Mouse (Mus musculus) forebrain, embryonic 15.5 days (tissue): ENCODE results near the gene Sort1. TPM values are rescaled to one million over a fixed set of nuclear protein-coding genes. Genes with fewer than 3 reads are reported as not detected.

Experiments
- ATAC-seq: fragments of 200-750 bp; cut with Nextera tagmentation; replicated peaks from 2 replicates; pipeline ENCODE4 v1.8.0; 2017; ENCODE audit warnings: mild to moderate bottlenecking, moderate TSS enrichment, moderate library complexity
- H3K27ac ChIP-seq: fragments of 300-500 bp; sonication (generic); replicated peaks from 2 replicates; pipeline ENCODE4 v1.5.1; 2015; ENCODE audit warnings: mild to moderate bottlenecking, inconsistent platforms
- H3K27me3 ChIP-seq: fragments of 300-500 bp; sonication (generic); 2 replicates; pipeline ENCODE4 v1.6.1; 2015; ENCODE audit warnings: inconsistent platforms
- H3K36me3 ChIP-seq: fragments of 300-500 bp; sonication (generic); 2 replicates; pipeline ENCODE4 v1.6.1; 2015; ENCODE audit warnings: mild to moderate bottlenecking, inconsistent platforms
- H3K4me1 ChIP-seq: fragments of 300-500 bp; sonication (generic); 2 replicates; pipeline ENCODE4 v1.6.1; 2015; ENCODE audit warnings: inconsistent platforms
- H3K4me2 ChIP-seq: fragments of 300-500 bp; sonication (generic); replicated peaks from 2 replicates; pipeline ENCODE4 v1.6.1; 2015; ENCODE audit warnings: mild to moderate bottlenecking, inconsistent platforms
- H3K4me3 ChIP-seq: fragments of 300-500 bp; sonication (generic); 2 replicates; pipeline ENCODE4 v1.5.1; 2015; ENCODE audit warnings: mild to moderate bottlenecking, inconsistent platforms
- H3K9ac ChIP-seq: fragments of 300-500 bp; sonication (generic); replicated peaks from 2 replicates; pipeline ENCODE4 v1.6.1; 2015; ENCODE audit warnings: mild to moderate bottlenecking, inconsistent platforms
- H3K9me3 ChIP-seq: fragments of 300-500 bp; sonication (generic); 2 replicates; pipeline ENCODE4 v1.6.1; 2016; ENCODE audit warnings: inconsistent platforms
- WGBS: fragments of 180-500 bp; shearing (Covaris S2); methylation state at CpG from one replicate; pipeline ENCODE4 v1.1.7; 2015; ENCODE audit warnings: mixed read lengths; 5-methylcytosine and 5-hydroxymethylcytosine counted together
- polyA plus RNA-seq: library from polyadenylated mRNA; unstranded; fragments of >200 nt; fragmentation: Nextera tagmentation; extraction: Ambion mirVana; gene quantifications from 2 replicates; pipeline ENCODE4 v1.2.1, GENCODE M21; 2015

The Sort1 gene
- polyA plus RNA-seq, 1 experiment from 2014 or later: 25.7 TPM

GRCm38 (mm10) chr3:108401692-108402527, 118.0 kb downstream of the Sort1 start:
- H3K4me2 ChIP-seq: no peak overlapping the region

DNA sequence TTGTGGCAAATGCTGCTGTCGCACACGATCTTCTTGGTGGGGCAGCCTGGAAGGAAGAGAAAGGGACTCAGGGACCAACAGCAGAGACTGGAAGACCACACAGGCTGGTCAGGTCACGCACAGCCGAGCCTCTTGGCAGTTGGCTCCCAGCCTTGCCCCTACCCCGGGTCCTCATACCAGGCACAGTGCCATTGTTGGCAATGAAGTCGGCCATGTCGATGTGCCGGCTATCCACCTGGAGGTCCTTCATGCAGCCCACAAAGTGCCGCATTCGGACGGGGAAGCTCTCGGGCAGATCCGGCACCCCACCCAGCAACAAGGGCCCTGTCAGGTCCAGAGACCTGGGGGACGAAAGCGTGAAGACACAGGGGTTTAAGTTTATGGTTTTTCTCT, 118.6 kb downstream of the Sort1 start:
- H3K4me2 ChIP-seq: no peak overlapping the region
- no peak overlapping the region for H3K9ac ChIP-seq
- H3K36me3 ChIP-seq: peaks cover 82% of the 10 kb centered on the region
- no peaks in the 10 kb centered on the region for H3K9me3 ChIP-seq
- ATAC-seq: no peak
- WGBS: 73% methylated on average over 15 of the region's 15 CpGs
- H3K27ac ChIP-seq: peak overlapping the region; percentile 74
- H3K27me3 ChIP-seq: no peaks in the 10 kb centered on the region
- peaks cover 36% of the 10 kb centered on the region for H3K4me1 ChIP-seq
- H3K4me3 ChIP-seq: no peak overlapping the region

More at GRCm38 (mm10) chr3:108401692-108402527, 118.0 kb downstream of the Sort1 start:
- Histone ChIP-seq H3K9me3 (no peaks in the 10 kb centered on the region), H3K36me3 (peaks cover 85% of the 10 kb centered on the region), H3K9ac (peak overlapping the region; percentile 30; the same call in 1 of the 2 replicates), H3K4me3 (0 out of 2 replicates have a peak overlapping the region, but pooled peaks have one; percentile 2), H3K4me1 (peaks cover 36% of the 10 kb centered on the region), H3K27ac (peak overlapping the region; percentile 74), H3K27me3 (no peaks in the 10 kb centered on the region)
- 37% methylated on average over 22 of the region's 22 CpGs for WGBS
- peak; percentile 88 for ATAC-seq

GRCm38 (mm10) chr3:108405536-108406305, 121.8 kb downstream of the Sort1 start:
- Histone ChIP-seq H3K27ac (peak overlapping the region; percentile 90), H3K4me3 (no peak overlapping the region), H3K36me3 (peaks cover 53% of the 10 kb centered on the region), H3K9me3 (no peaks in the 10 kb centered on the region), H3K9ac (peak overlapping the region; percentile 29; the same call in 1 of the 2 replicates), H3K27me3 (no peaks in the 10 kb centered on the region), H3K4me1 (peaks cover 65% of the 10 kb centered on the region), H3K4me2 (peak overlapping the region; percentile 24)
- WGBS: 17% methylated on average over 14 of the region's 14 CpGs
- peak; percentile 20 for ATAC-seq

- Histone ChIP-seq H3K4me1 (peaks cover 72% of the 10 kb centered on the region), H3K9ac (no peak overlapping the region)
- no peak for ATAC-seq
These were observed 122.5 kb downstream of the Sort1 start for GRCm38 (mm10) chr3:108406306-108406885.

DNA sequence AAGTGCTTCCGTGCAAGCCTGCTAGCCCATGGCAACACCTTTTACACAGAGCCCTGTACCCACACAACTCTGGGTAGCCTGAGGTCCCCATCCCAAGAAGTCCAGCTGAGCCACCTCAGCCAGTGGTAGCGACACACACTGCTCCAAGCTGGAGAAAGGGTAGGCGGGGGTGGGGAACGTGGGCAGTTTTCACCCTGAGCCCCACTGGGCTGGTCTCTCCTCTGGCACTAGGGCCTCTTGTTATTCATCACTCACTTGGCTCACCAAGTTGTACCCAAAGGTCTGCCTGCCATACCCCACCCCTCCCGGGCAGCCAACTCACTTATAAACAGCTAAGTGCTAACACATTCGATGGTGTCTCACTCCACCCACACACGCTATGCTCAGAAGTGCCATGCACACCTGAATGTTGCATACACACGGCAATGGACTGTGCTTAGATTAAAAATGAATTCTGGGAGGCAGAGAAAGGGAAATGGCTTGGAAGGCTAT, 124.7 kb downstream of the Sort1 start:
- ATAC-seq: no peak
- Histone ChIP-seq H3K36me3 (peaks cover 43% of the 10 kb centered on the region), H3K27ac (peak overlapping the region; percentile 96; the same call in 1 of the 2 replicates), H3K9ac (no peak overlapping the region), H3K4me2 (no peak overlapping the region), H3K27me3 (no peaks in the 10 kb centered on the region), H3K4me1 (peaks cover 75% of the 10 kb centered on the region), H3K9me3 (no peaks in the 10 kb centered on the region), H3K4me3 (no peak overlapping the region)
- WGBS: 80% methylated on average over 8 of the region's 8 CpGs

More at GRCm38 (mm10) chr3:108406306-108406885, 122.5 kb downstream of the Sort1 start:
- WGBS: 71% methylated on average over 24 of the region's 24 CpGs
- Histone ChIP-seq H3K9me3 (no peaks in the 10 kb centered on the region), H3K4me3 (no peak overlapping the region), H3K36me3 (peaks cover 46% of the 10 kb centered on the region), H3K4me2 (peak overlapping the region; percentile 24; the same call in 1 of the 2 replicates), H3K27ac (peak overlapping the region; percentile 90), H3K27me3 (no peaks in the 10 kb centered on the region)

- Histone ChIP-seq H3K9me3 (no peaks in the 10 kb centered on the region), H3K4me3 (peak overlapping the region; percentile 40), H3K4me1 (peaks cover 79% of the 10 kb centered on the region), H3K27ac (peak overlapping the region; percentile 96), H3K9ac (peak overlapping the region; percentile 67), H3K27me3 (no peaks in the 10 kb centered on the region), H3K36me3 (peaks cover 41% of the 10 kb centered on the region), H3K4me2 (peak overlapping the region; percentile 76)
- peak; percentile 15 for ATAC-seq
- 14% methylated on average over 8 of the region's 8 CpGs for WGBS
These were observed 125.9 kb downstream of the Sort1 start for GRCm38 (mm10) chr3:108409656-108410358.

DNA sequence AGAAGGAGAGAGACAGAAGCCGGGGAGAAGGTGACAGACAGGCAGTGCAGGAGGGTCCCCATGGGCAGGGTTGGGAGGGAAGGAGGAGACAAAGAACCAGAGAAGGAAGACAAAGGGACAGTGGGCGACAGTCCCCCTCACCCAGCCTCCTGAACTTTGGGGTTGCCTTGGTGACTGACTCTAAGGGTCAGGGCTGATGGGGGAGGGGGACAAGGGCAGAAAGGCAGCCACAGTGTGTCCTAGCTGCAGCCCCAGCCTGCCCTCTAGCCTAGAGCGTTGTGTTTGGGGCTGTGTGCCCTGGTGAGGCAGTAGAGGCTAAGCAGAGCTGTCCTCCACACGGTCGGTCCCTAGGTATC, 126.5 kb downstream of the Sort1 start:
- H3K4me3 ChIP-seq: peak overlapping the region; percentile 40
- peak; percentile 51 for ATAC-seq
- no peaks in the 10 kb centered on the region for H3K9me3 ChIP-seq
- peak overlapping the region; percentile 76 for H3K4me2 ChIP-seq
- H3K36me3 ChIP-seq: peaks cover 38% of the 10 kb centered on the region
- WGBS: under 1% methylated on average over 5 of the region's 5 CpGs
- H3K9ac ChIP-seq: peak overlapping the region; percentile 67
- H3K4me1 ChIP-seq: peaks cover 78% of the 10 kb centered on the region
- peak overlapping the region; percentile 96 for H3K27ac ChIP-seq
- no peaks in the 10 kb centered on the region for H3K27me3 ChIP-seq

Other genes starting within 250 kb of the Sort1 start
- 12.4 and 15.1 TPM in 2 replicates for gene Gstm4, start 239.2 kb upstream of the Sort1 start, polyA plus RNA-seq
- gene Ampd2, start 197.4 kb upstream of the Sort1 start, polyA plus RNA-seq: 49.4 and 50.7 TPM in 2 replicates
- gene Gnat2, start 191.3 kb upstream of the Sort1 start, polyA plus RNA-seq: 0.43 and 0.46 TPM in 2 replicates
- 165 and 168 TPM in 2 replicates for gene Gnai3, start 137.9 kb upstream of the Sort1 start, polyA plus RNA-seq
- gene Gpr61, start 129.2 kb upstream of the Sort1 start, polyA plus RNA-seq: 1.9 and 2.2 TPM in 2 replicates
- gene Amigo1, start 97.7 kb upstream of the Sort1 start, polyA plus RNA-seq: 9.9 and 11.7 TPM in 2 replicates
- gene Cyb561d1, start 82.9 kb upstream of the Sort1 start, polyA plus RNA-seq: 4.4 and 4.5 TPM in 2 replicates
- gene Atxn7l2, start 73.1 kb upstream of the Sort1 start, polyA plus RNA-seq: 32.5 and 33.6 TPM in 2 replicates
- gene Sypl2, start 57.4 kb upstream of the Sort1 start, polyA plus RNA-seq: 2.3 and 2.7 TPM in 2 replicates
- 260 and 271 TPM in 2 replicates for gene Psma5, start 27.2 kb upstream of the Sort1 start, polyA plus RNA-seq
- not detected in 2 replicates for gene Mybphl, start 80.8 kb downstream of the Sort1 start, polyA plus RNA-seq
- 35.6 and 41.5 TPM in 2 replicates for gene Psrc1, start 99.8 kb downstream of the Sort1 start, polyA plus RNA-seq
- gene Celsr2, start 131.5 kb downstream of the Sort1 start, polyA plus RNA-seq: 49.1 and 52.8 TPM in 2 replicates
- gene Sars, start 161.1 kb downstream of the Sort1 start, polyA plus RNA-seq: 221 and 222 TPM in 2 replicates